Mouse (Mus musculus) midbrain, embryonic 11.5 days (tissue): Measurements from ENCODE around the gene Zbtb6. TPM values are rescaled to one million over a fixed set of nuclear protein-coding genes. Genes with fewer than 3 reads are reported as not detected.

Source experiments
- ATAC-seq: fragments of 200-750 bp; cut with Nextera tagmentation; 2 replicates; pipeline ENCODE4 v1.8.0; 2017; ENCODE audit warnings: moderate TSS enrichment, moderate library complexity; ENCODE audit not compliant: low FRiP score
- DNase-seq: peaks from one replicate; pipeline ENCODE4 v3.0.0; 2015; ENCODE audit warnings: low spot score; ENCODE audit errors: missing footprints
- H3K27ac ChIP-seq: fragments of 300-500 bp; sonication (generic); 2 replicates; pipeline ENCODE4 v1.5.1; 2014; ENCODE audit warnings: low read depth, low read length
- H3K27me3 ChIP-seq: fragments of 300-500 bp; sonication (generic); 2 replicates; pipeline ENCODE4 v1.6.1; 2014; ENCODE audit warnings: mild to moderate bottlenecking, low read length, moderate library complexity, mixed read lengths; ENCODE audit not compliant: control insufficient read depth, insufficient read depth
- H3K36me3 ChIP-seq: fragments of 300-500 bp; sonication (generic); 2 replicates; pipeline ENCODE4 v1.6.1; 2014; ENCODE audit warnings: mild to moderate bottlenecking, low read length, moderate library complexity, mixed read lengths; ENCODE audit not compliant: control insufficient read depth, insufficient read depth
- H3K4me1 ChIP-seq: fragments of 300-500 bp; sonication (generic); 2 replicates; pipeline ENCODE4 v1.6.1; 2014; ENCODE audit warnings: low read length; ENCODE audit not compliant: control insufficient read depth, insufficient read depth
- H3K4me2 ChIP-seq: fragments of 300-500 bp; sonication (generic); 2 replicates; pipeline ENCODE4 v1.6.1; 2014; ENCODE audit warnings: mild to moderate bottlenecking, moderate library complexity
- H3K4me3 ChIP-seq: fragments of 300-500 bp; sonication (generic); 2 replicates; pipeline ENCODE4 v1.5.1; 2014; ENCODE audit warnings: low read depth, low read length
- H3K9ac ChIP-seq: fragments of 300-500 bp; sonication (generic); 2 replicates; pipeline ENCODE4 v1.6.1; 2014; ENCODE audit warnings: low read length
- H3K9me3 ChIP-seq: fragments of 300-500 bp; sonication (generic); 2 replicates; pipeline ENCODE4 v1.6.1; 2016; ENCODE audit warnings: low read length; ENCODE audit not compliant: control insufficient read depth
- WGBS: fragments of 180-500 bp; shearing (Covaris S2); extraction: QIAGEN DNeasy Blood & Tissue Kit; methylation state at CpG from one replicate; pipeline ENCODE4 v1.1.7; 2014; 5-methylcytosine and 5-hydroxymethylcytosine counted together
- polyA plus RNA-seq: library from polyadenylated mRNA; unstranded; fragments of >200 nt; fragmentation: Nextera tagmentation; extraction: Ambion mirVana; gene quantifications from 2 replicates; pipeline ENCODE4 v1.2.1, GENCODE M21; 2014

Zbtb6 gene
- 6.8 and 8.4 TPM in 2 replicates for polyA plus RNA-seq

DNA sequence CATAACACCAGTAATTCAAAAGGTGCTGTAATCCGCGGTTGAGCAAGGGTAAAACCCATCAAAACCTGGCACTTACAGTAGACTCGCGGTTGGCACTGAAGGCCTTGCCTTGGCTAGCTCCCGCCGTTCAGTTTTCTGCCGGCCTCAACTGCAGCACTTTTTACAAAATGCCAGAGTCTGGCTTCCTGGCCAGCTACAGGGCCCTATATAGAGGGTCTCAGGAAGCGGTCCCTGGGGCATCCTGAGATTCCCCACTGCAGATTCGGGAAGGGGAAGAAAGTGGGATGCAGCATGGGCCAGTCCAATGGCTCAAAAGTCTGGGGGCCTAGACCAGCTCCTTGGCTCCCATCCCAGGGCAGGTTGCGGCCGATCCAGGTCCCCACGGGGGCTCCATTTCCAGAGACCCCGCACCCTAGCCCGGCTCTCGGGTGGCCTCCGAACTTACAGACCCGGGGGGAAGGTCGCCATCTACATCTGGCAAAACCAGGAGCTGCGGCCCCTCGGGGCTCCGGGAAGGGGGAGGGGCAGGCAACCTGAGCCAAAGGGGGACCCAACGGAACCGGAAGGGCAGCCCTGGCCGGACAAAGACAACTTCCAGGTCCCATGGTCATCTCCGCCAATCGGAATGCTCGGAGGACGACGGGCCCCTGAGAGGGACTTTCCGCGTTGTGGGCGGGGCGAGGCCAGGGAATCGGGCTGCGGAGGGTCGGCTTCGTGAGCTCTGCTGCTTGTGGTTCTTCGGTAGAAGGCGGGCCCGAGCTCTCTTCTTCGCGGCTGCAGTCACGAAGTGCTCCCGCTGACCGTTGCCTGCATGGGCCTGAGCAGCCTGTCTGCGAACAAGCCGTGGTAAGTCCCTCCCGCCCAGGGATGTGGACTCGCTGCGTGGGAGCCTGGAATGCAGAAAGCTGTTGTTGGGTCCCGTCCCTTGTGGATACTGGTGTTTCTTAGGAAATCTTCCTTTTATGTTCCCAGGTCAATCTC, at the start of gene Zbtb6, which contains the start of the genes Zbtb26 and Rabgap1:
Zbtb6 (minus strand) TSS at position 561 of the 981 bp plus-strand sequence.
Zbtb26 (minus strand) TSS at position 525 of the 981 bp plus-strand sequence.
Rabgap1 (plus strand) TSS at position 669 of the 981 bp plus-strand sequence.
- peak within 1 kb of the TSS; percentile 76 for H3K4me2 ChIP-seq
- no peaks in the 10 kb centered on the region for H3K9me3 ChIP-seq
- H3K4me3 ChIP-seq = peak within 1 kb of the TSS; percentile 81

DNA sequence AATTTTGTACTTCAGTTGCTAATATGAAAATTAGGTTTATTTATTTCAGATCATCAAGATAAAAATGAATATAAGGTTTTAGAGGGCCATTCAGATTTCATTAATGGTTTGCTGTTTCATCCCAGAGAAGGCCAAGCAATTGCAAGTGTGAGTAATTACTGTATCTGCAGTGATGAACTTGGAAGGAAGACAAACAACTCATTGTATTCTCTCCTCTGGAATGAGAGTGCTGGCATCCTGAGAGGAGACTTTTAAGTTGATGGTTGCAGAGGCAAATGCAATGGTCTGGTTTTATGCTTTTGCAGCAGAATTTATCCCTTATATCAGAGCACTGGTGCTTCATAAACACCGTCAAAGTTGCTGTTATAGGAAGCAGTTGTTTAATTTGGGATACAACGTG, 46.0 kb upstream of the Zbtb6 start:
- Histone ChIP-seq H3K4me3 (no peak overlapping the region), H3K9me3 (no peaks in the 10 kb centered on the region), H3K27ac (no peak overlapping the region), H3K36me3 (peaks cover 23% of the 10 kb centered on the region; the same call in 1 of the 2 replicates), H3K4me1 (no peaks in the 10 kb centered on the region), H3K9ac (no peak overlapping the region), H3K27me3 (no peaks in the 10 kb centered on the region), H3K4me2 (no peak overlapping the region)
- WGBS = 95% methylated on average over 2 of the region's 2 CpGs
- DNase-seq (no peak), ATAC-seq (no peak)

More for the DNA sequence above, at the start of gene Zbtb6, which contains the start of the genes Zbtb26 and Rabgap1:
- under 1% methylated on average over 51 of the region's 51 CpGs for WGBS
- Histone ChIP-seq H3K27me3 (no peaks in the 10 kb centered on the region), H3K9ac (peak within 1 kb of the TSS; percentile 85), H3K4me1 (peaks cover 4% of the 10 kb centered on the region), H3K27ac (peak within 1 kb of the TSS; percentile 80), H3K36me3 (no peaks in the 10 kb centered on the region)
- DNase-seq = peak; percentile 99
- peak; percentile 99 for ATAC-seq

DNA sequence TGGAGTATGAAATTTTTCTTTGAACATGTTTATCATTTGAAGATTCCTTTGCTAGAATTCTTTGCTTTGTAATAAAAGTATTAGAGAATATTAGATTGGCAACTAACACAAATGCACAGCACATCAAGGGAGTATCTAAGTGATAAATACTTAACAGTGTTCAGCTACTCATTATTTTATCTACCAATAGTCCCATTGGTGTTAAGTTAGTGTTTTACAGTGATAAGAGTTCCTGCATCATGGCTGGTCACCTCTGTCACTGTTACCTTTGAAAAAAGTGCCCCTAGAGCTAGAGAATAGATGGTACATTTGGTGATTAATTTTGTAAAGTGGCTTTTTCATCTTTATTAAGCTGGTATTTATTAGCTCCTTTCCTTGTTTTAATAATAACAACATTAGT, 43.4 kb upstream of the Zbtb6 start:
- Histone ChIP-seq H3K9me3 (no peaks in the 10 kb centered on the region), H3K36me3 (peaks cover 26% of the 10 kb centered on the region), H3K27me3 (no peaks in the 10 kb centered on the region), H3K27ac (no peak overlapping the region), H3K9ac (no peak overlapping the region), H3K4me3 (no peak overlapping the region), H3K4me2 (no peak overlapping the region), H3K4me1 (no peaks in the 10 kb centered on the region)
- DNase-seq (no peak), ATAC-seq (no peak)

DNA sequence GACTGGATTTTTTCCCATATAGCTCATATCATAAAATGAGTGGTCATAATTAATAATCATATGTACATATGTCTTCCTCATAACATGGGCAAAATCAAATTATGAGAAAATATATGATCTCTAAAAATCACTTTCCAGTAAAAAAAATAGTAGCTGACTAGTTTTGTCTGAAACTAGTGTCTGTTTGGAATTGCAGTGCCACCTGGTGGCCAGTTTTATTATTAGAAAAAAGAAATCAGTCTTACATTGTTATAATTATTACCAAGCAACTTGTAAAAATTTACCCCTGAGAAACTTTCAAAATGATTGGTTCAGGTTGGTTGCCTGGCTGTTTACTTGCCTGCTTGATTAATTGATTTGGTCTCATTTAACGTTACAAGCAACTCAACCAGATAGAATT, 42.4 kb upstream of the Zbtb6 start:
- Histone ChIP-seq H3K27me3 (no peaks in the 10 kb centered on the region), H3K27ac (no peak overlapping the region), H3K4me2 (no peak overlapping the region), H3K9ac (no peak overlapping the region), H3K4me1 (no peaks in the 10 kb centered on the region), H3K4me3 (no peak overlapping the region), H3K9me3 (no peaks in the 10 kb centered on the region), H3K36me3 (peaks cover 26% of the 10 kb centered on the region)
- 89% methylated on average over 1 of the region's 1 CpGs for WGBS
- DNase-seq = peak; percentile 95
- no peak for ATAC-seq

GRCm38 (mm10) chr2:37484165-37484564, 41.2 kb upstream of the Zbtb6 start:
- H3K36me3 ChIP-seq = peaks cover 23% of the 10 kb centered on the region
- no peak for DNase-seq
- no peak overlapping the region for H3K4me3 ChIP-seq
- no peak overlapping the region for H3K27ac ChIP-seq
- WGBS = 87% methylated on average over 2 of the region's 2 CpGs
- H3K9ac ChIP-seq = no peak overlapping the region
- H3K9me3 ChIP-seq = no peaks in the 10 kb centered on the region
- H3K27me3 ChIP-seq = no peaks in the 10 kb centered on the region
- no peak for ATAC-seq
- H3K4me1 ChIP-seq = no peaks in the 10 kb centered on the region
- H3K4me2 ChIP-seq = no peak overlapping the region

GRCm38 (mm10) chr2:37480039-37480438, 37.1 kb upstream of the Zbtb6 start:
- no peaks in the 10 kb centered on the region for H3K9me3 ChIP-seq
- H3K36me3 ChIP-seq = peaks cover 24% of the 10 kb centered on the region
- no peaks in the 10 kb centered on the region for H3K27me3 ChIP-seq
- no peak overlapping the region for H3K4me3 ChIP-seq
- H3K4me2 ChIP-seq = no peak overlapping the region
- no peaks in the 10 kb centered on the region for H3K4me1 ChIP-seq
- H3K9ac ChIP-seq = no peak overlapping the region
- no peak overlapping the region for H3K27ac ChIP-seq
- 96% methylated on average over 2 of the region's 2 CpGs for WGBS
- no peak for ATAC-seq
- DNase-seq = no peak

- H3K27ac ChIP-seq = no peak overlapping the region
- ATAC-seq (no peak), DNase-seq (no peak)
- H3K4me2 ChIP-seq = no peak overlapping the region
- no peak overlapping the region for H3K9ac ChIP-seq
- H3K9me3 ChIP-seq = no peaks in the 10 kb centered on the region
- H3K36me3 ChIP-seq = peaks cover 22% of the 10 kb centered on the region
- H3K27me3 ChIP-seq = no peaks in the 10 kb centered on the region
- no peak overlapping the region for H3K4me3 ChIP-seq
- H3K4me1 ChIP-seq = no peaks in the 10 kb centered on the region
Observed at GRCm38 (mm10) chr2:37479559-37479958, 36.6 kb upstream of the Zbtb6 start.

GRCm38 (mm10) chr2:37466266-37466665, 23.3 kb upstream of the Zbtb6 start:
- 97% methylated on average over 4 of the region's 4 CpGs for WGBS

GRCm38 (mm10) chr2:37460707-37461106, 17.7 kb upstream of the Zbtb6 start:
- DNase-seq (no peak), ATAC-seq (no peak)
- Histone ChIP-seq H3K4me1 (no peaks in the 10 kb centered on the region), H3K27me3 (no peaks in the 10 kb centered on the region), H3K9ac (no peak overlapping the region), H3K27ac (no peak overlapping the region), H3K4me3 (no peak overlapping the region), H3K4me2 (no peak overlapping the region), H3K9me3 (peaks cover 3% of the 10 kb centered on the region; the same call in 1 of the 2 replicates), H3K36me3 (no peaks in the 10 kb centered on the region)
- WGBS = 96% methylated on average over 4 of the region's 4 CpGs

More at GRCm38 (mm10) chr2:37466266-37466665, 23.3 kb upstream of the Zbtb6 start:
- Histone ChIP-seq H3K4me1 (no peaks in the 10 kb centered on the region), H3K36me3 (peaks cover 7% of the 10 kb centered on the region; the same call in 1 of the 2 replicates), H3K9me3 (no peaks in the 10 kb centered on the region), H3K27ac (no peak overlapping the region), H3K9ac (no peak overlapping the region), H3K4me3 (no peak overlapping the region), H3K4me2 (no peak overlapping the region), H3K27me3 (no peaks in the 10 kb centered on the region)
- ATAC-seq (no peak), DNase-seq (no peak)
